Mouse (Mus musculus): ENCODE data around the gene Kirrel3. TPM values are rescaled to one million over a fixed set of nuclear protein-coding genes. Genes with fewer than 3 reads are reported as not detected.
A peak's percentile ranks its signal among the peaks of the same experiment; 100 is the strongest.

Gene Kirrel3
- polyA plus RNA-seq, 1 experiment from 2014 or later: 0.13 TPM

- WGBS (ENCODE audit: insufficient replicate concordance): 37% methylated on average over 5 of the region's 5 CpGs
- Histone ChIP-seq H3K36me3 (replicated peaks) (no peaks in the 10 kb centered on the region), H3K27ac (replicated peaks) (no peak overlapping the region), H3K4me2 (no peak overlapping the region), H3K27me3 (no peaks in the 10 kb centered on the region), H3K4me1 (replicated peaks) (no peaks in the 10 kb centered on the region), H3K9me3 (replicated peaks) (no peaks in the 10 kb centered on the region), H3K9ac (no peak overlapping the region), H3K4me3 (replicated peaks) (no peak overlapping the region)
- ATAC-seq (ENCODE audit: insufficient read depth): no peak
Observed at GRCm38 (mm10) chr9:34476206-34476605, 9.5 kb upstream of the Kirrel3 start.

- 59% methylated on average over 2 of the region's 2 CpGs for WGBS (ENCODE audit: insufficient replicate concordance)
- ATAC-seq (ENCODE audit: insufficient read depth): no peak
- H3K9ac ChIP-seq: no peak overlapping the region
- no peaks in the 10 kb centered on the region for H3K9me3 ChIP-seq (replicated peaks)
- no peak overlapping the region for H3K4me3 ChIP-seq (replicated peaks)
- H3K27ac ChIP-seq (replicated peaks): no peak overlapping the region
- H3K27me3 ChIP-seq: no peaks in the 10 kb centered on the region
- H3K4me1 ChIP-seq (replicated peaks): no peaks in the 10 kb centered on the region
- H3K4me2 ChIP-seq: no peak overlapping the region
- H3K36me3 ChIP-seq (replicated peaks): no peaks in the 10 kb centered on the region
Observed at GRCm38 (mm10) chr9:34478494-34478893, 7.2 kb upstream of the Kirrel3 start.

GRCm38 (mm10) chr9:34483236-34483635 lies 2.5 kb upstream of the Kirrel3 start:
- H3K36me3 ChIP-seq (replicated peaks): no peaks in the 10 kb centered on the region
- peaks cover 36% of the 10 kb centered on the region for H3K27me3 ChIP-seq
- H3K9ac ChIP-seq: no peak overlapping the region
- no peak overlapping the region for H3K4me3 ChIP-seq (replicated peaks)
- no peak overlapping the region for H3K4me2 ChIP-seq
- ATAC-seq (ENCODE audit: insufficient read depth): no peak
- H3K4me1 ChIP-seq (replicated peaks): no peaks in the 10 kb centered on the region
- H3K9me3 ChIP-seq (replicated peaks): no peaks in the 10 kb centered on the region
- WGBS (ENCODE audit: insufficient replicate concordance): 55% methylated on average over 2 of the region's 2 CpGs
- H3K27ac ChIP-seq (replicated peaks): no peak overlapping the region

GRCm38 (mm10) chr9:34484665-34485064 lies 1.0 kb upstream of the Kirrel3 start:
- Histone ChIP-seq H3K27me3 (peaks cover 51% of the 10 kb centered on the region), H3K4me2 (no peak overlapping the region), H3K36me3 (replicated peaks) (no peaks in the 10 kb centered on the region), H3K9ac (no peak overlapping the region), H3K9me3 (replicated peaks) (no peaks in the 10 kb centered on the region), H3K4me1 (replicated peaks) (no peaks in the 10 kb centered on the region), H3K27ac (replicated peaks) (no peak overlapping the region), H3K4me3 (replicated peaks) (no peak overlapping the region)
- WGBS (ENCODE audit: insufficient replicate concordance): 42% methylated on average over 6 of the region's 6 CpGs
- ATAC-seq (ENCODE audit: insufficient read depth): no peak

- ATAC-seq (ENCODE audit: insufficient read depth): no peak
- no peaks in the 10 kb centered on the region for H3K4me1 ChIP-seq (replicated peaks)
- H3K27ac ChIP-seq (replicated peaks): no peak overlapping the region
- H3K27me3 ChIP-seq: peaks cover 67% of the 10 kb centered on the region
- WGBS (ENCODE audit: insufficient replicate concordance): under 1% methylated on average over 9 of the region's 9 CpGs
- no peaks in the 10 kb centered on the region for H3K36me3 ChIP-seq (replicated peaks)
- peak overlapping the region; percentile 61 for H3K4me2 ChIP-seq
- peak overlapping the region; percentile 40 for H3K4me3 ChIP-seq (replicated peaks)
- H3K9me3 ChIP-seq (replicated peaks): no peaks in the 10 kb centered on the region
- H3K9ac ChIP-seq: no peak overlapping the region
Observed at GRCm38 (mm10) chr9:34488267-34488666, 2.6 kb downstream of the Kirrel3 start.

GRCm38 (mm10) chr9:34488700-34489315 lies 3.1 kb downstream of the Kirrel3 start:
- WGBS (ENCODE audit: insufficient replicate concordance): under 1% methylated on average over 53 of the region's 53 CpGs
- no peak for ATAC-seq (ENCODE audit: insufficient read depth)
- Histone ChIP-seq H3K27me3 (peaks cover 67% of the 10 kb centered on the region), H3K4me1 (replicated peaks) (no peaks in the 10 kb centered on the region), H3K36me3 (replicated peaks) (no peaks in the 10 kb centered on the region), H3K4me2 (peak overlapping the region; percentile 61), H3K9me3 (replicated peaks) (no peaks in the 10 kb centered on the region), H3K27ac (replicated peaks) (no peak overlapping the region), H3K9ac (no peak overlapping the region), H3K4me3 (replicated peaks) (peak overlapping the region; percentile 40)

- H3K27me3 ChIP-seq: peaks cover 67% of the 10 kb centered on the region
- no peak overlapping the region for H3K27ac ChIP-seq (replicated peaks)
- peak overlapping the region; percentile 40 for H3K4me3 ChIP-seq (replicated peaks)
- H3K4me1 ChIP-seq (replicated peaks): no peaks in the 10 kb centered on the region
- H3K4me2 ChIP-seq: peak overlapping the region; percentile 61
- H3K9me3 ChIP-seq (replicated peaks): no peaks in the 10 kb centered on the region
- no peak for ATAC-seq (ENCODE audit: insufficient read depth)
- 2% methylated on average over 13 of the region's 13 CpGs for WGBS (ENCODE audit: insufficient replicate concordance)
- no peaks in the 10 kb centered on the region for H3K36me3 ChIP-seq (replicated peaks)
- H3K9ac ChIP-seq: no peak overlapping the region
Observed at GRCm38 (mm10) chr9:34489316-34489710, 3.6 kb downstream of the Kirrel3 start.

GRCm38 (mm10) chr9:34489760-34490159 lies 4.1 kb downstream of the Kirrel3 start:
- Histone ChIP-seq H3K27me3 (peaks cover 65% of the 10 kb centered on the region), H3K27ac (replicated peaks) (no peak overlapping the region), H3K4me3 (replicated peaks) (0 out of 2 replicates have a peak overlapping the region, but pooled peaks have one; percentile 40), H3K9me3 (replicated peaks) (no peaks in the 10 kb centered on the region), H3K4me1 (replicated peaks) (no peaks in the 10 kb centered on the region), H3K4me2 (no peak overlapping the region), H3K36me3 (replicated peaks) (no peaks in the 10 kb centered on the region), H3K9ac (no peak overlapping the region)
- WGBS (ENCODE audit: insufficient replicate concordance): 15% methylated on average over 5 of the region's 5 CpGs
- no peak for ATAC-seq (ENCODE audit: insufficient read depth)

GRCm38 (mm10) chr9:34492121-34492520 lies 6.4 kb downstream of the Kirrel3 start:
- no peaks in the 10 kb centered on the region for H3K4me1 ChIP-seq (replicated peaks)
- H3K4me3 ChIP-seq (replicated peaks): no peak overlapping the region
- no peak for ATAC-seq (ENCODE audit: insufficient read depth)
- no peak overlapping the region for H3K9ac ChIP-seq
- no peaks in the 10 kb centered on the region for H3K36me3 ChIP-seq (replicated peaks)
- 47% methylated on average over 3 of the region's 3 CpGs for WGBS (ENCODE audit: insufficient replicate concordance)
- no peak overlapping the region for H3K27ac ChIP-seq (replicated peaks)
- no peak overlapping the region for H3K4me2 ChIP-seq
- no peaks in the 10 kb centered on the region for H3K9me3 ChIP-seq (replicated peaks)
- H3K27me3 ChIP-seq: peaks cover 41% of the 10 kb centered on the region

- no peak for ATAC-seq (ENCODE audit: insufficient read depth)
- no peaks in the 10 kb centered on the region for H3K4me1 ChIP-seq (replicated peaks)
- no peak overlapping the region for H3K4me3 ChIP-seq (replicated peaks)
- H3K4me2 ChIP-seq: no peak overlapping the region
- no peak overlapping the region for H3K9ac ChIP-seq
- no peaks in the 10 kb centered on the region for H3K9me3 ChIP-seq (replicated peaks)
- no peaks in the 10 kb centered on the region for H3K36me3 ChIP-seq (replicated peaks)
- no peak overlapping the region for H3K27ac ChIP-seq (replicated peaks)
- 26% methylated on average over 2 of the region's 2 CpGs for WGBS (ENCODE audit: insufficient replicate concordance)
- H3K27me3 ChIP-seq: peaks cover 27% of the 10 kb centered on the region
Observed at GRCm38 (mm10) chr9:34493571-34493970, 7.9 kb downstream of the Kirrel3 start.

- H3K36me3 ChIP-seq (replicated peaks): no peaks in the 10 kb centered on the region
- no peak overlapping the region for H3K27ac ChIP-seq (replicated peaks)
- no peaks in the 10 kb centered on the region for H3K9me3 ChIP-seq (replicated peaks)
- 58% methylated on average over 2 of the region's 2 CpGs for WGBS (ENCODE audit: insufficient replicate concordance)
- no peak overlapping the region for H3K4me3 ChIP-seq (replicated peaks)
- no peak for ATAC-seq (ENCODE audit: insufficient read depth)
- no peak overlapping the region for H3K9ac ChIP-seq
- H3K27me3 ChIP-seq: no peaks in the 10 kb centered on the region
- H3K4me1 ChIP-seq (replicated peaks): no peaks in the 10 kb centered on the region
- no peak overlapping the region for H3K4me2 ChIP-seq
Observed at GRCm38 (mm10) chr9:34498126-34498525, 12.4 kb downstream of the Kirrel3 start.

- no peaks in the 10 kb centered on the region for H3K36me3 ChIP-seq (replicated peaks)
- no peak overlapping the region for H3K27ac ChIP-seq (replicated peaks)
- no peak overlapping the region for H3K4me2 ChIP-seq
- WGBS (ENCODE audit: insufficient replicate concordance): 2% methylated on average over 5 of the region's 5 CpGs
- H3K9ac ChIP-seq: no peak overlapping the region
- H3K4me1 ChIP-seq (replicated peaks): no peaks in the 10 kb centered on the region
- ATAC-seq (ENCODE audit: insufficient read depth): no peak
- no peak overlapping the region for H3K4me3 ChIP-seq (replicated peaks)
- no peaks in the 10 kb centered on the region for H3K27me3 ChIP-seq
- no peaks in the 10 kb centered on the region for H3K9me3 ChIP-seq (replicated peaks)
Observed at GRCm38 (mm10) chr9:34498651-34499050, 13.0 kb downstream of the Kirrel3 start.

All from liver, embryonic 15.5 days (tissue).